Mouse (Mus musculus) urinary bladder, postnatal 14 days (tissue): ENCODE results near the gene Ryr3.
A peak's percentile ranks its signal among the peaks of the same experiment; 100 is the strongest.

Experiments used
- DNase-seq: peaks from one replicate; pipeline ENCODE4 v3.0.0; 2021; ENCODE audit warnings: low spot score

Ryr3 gene

DNA sequence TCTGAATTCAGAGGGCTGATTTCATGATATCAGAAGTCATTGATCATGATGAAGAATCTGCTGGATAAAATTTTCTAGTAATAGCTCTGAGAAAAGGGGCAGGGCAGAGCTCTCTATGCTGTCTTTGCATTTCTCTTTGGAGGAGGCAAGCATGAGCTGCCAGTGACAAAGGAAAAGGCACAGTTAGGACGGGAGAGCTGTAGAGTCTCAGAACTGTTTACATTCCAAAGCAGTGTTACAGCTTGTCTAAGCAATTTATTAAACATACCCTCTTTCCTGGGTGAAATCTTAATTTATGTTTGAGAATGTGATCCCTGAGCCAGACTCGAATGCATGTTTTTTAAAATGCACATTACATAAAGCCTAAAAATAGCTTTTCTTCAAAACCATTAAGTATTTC lies 435.3 kb downstream of the Ryr3 start:
- DNase-seq = no peak

DNA sequence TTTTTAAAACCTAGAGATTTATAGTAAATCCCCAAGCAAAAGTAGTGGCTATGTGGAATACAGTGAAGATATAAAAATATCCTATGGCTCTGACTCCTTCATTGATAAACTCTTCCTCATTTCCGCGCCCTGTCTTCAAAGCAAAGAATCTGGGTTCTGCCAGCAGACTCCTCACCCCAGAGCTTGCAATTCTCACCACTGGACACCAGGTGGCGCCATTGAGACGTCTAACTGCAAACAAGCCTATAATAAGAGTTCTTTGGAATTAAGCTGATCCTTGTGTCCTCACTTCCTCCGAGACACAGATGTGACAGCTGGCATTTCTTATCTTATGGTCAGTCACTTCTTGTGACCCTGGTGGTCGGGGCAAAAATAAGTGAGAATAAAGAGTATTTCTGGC lies 442.1 kb downstream of the Ryr3 start:
- DNase-seq = peak; percentile 59

DNA sequence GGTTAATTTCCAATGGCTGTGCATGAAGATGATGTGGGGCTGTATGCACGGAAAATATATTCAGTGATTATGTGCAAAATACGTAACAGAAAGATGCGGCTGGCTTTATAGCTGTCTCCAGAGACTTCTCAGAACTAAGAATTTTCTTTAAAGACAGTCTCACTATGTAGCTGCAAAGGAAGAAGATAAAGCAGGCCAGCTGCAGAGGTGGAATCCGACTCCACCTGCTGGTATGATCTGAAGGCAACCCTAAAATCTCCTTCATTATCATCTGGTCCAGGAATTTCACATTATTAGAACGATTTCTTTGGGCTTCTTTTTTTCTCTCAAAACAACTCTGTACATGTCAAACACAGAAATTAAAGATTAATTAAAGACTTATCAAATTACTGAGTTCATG lies 449.2 kb downstream of the Ryr3 start:
- no peak for DNase-seq

DNA sequence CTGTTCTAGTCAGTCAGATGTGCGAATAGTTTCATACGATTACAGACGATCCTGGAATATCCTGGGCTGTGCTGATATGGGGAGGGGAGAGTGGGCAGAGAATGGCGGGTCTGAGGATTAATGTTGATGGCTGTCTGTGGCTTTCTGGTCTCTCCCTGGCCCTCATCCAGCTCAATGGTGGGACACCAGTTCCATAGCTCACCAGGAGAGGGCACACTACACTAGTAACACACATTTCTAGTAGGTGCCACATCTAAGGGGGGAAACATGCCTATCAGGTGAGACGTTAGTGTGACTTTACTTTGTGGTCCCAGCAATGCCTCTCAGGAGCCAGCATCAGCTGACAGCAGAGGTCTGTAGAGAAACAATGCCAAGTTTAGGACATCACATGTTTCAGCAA lies 451.9 kb downstream of the Ryr3 start:
- peak; percentile 15 for DNase-seq

DNA sequence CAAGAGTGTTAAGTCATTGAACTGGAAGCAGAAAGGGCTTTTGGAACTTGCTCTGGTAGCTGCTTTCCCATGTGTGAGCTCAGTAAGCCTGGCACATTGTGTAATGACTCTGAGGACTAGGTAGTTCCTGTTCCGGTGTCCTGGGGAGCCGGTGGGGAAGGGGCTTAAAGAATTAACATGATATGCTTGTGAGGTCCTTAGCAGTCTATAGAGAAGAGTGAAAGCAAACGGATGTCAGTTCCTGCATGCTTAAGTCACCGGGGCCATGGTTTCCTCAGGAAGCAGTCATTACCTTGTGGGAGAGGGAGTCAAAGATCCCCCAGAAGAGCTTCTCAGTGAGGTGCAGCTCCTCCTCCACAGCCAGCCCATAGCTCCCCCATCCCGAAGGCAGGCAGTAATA lies 452.6 kb downstream of the Ryr3 start:
- DNase-seq = no peak

DNA sequence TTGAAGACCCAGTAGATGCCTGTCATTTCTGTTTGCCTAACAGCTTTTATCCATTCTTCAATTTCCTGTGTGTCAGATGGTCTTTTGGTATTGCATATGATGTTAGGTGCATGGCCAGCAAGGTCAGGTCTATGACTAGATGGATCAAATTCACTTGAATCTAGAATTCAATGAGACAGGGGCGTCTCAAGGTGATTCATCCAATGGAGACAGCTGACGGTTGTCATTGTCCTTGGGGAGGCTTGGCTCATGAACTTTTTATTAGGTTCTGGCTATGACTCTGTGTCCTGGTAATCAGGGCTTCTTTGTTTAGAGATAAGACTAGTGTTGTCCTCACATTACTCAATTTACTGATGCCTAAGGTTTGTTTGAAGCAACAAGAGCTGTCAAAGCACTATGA lies 454.9 kb downstream of the Ryr3 start:
- DNase-seq = no peak

DNA sequence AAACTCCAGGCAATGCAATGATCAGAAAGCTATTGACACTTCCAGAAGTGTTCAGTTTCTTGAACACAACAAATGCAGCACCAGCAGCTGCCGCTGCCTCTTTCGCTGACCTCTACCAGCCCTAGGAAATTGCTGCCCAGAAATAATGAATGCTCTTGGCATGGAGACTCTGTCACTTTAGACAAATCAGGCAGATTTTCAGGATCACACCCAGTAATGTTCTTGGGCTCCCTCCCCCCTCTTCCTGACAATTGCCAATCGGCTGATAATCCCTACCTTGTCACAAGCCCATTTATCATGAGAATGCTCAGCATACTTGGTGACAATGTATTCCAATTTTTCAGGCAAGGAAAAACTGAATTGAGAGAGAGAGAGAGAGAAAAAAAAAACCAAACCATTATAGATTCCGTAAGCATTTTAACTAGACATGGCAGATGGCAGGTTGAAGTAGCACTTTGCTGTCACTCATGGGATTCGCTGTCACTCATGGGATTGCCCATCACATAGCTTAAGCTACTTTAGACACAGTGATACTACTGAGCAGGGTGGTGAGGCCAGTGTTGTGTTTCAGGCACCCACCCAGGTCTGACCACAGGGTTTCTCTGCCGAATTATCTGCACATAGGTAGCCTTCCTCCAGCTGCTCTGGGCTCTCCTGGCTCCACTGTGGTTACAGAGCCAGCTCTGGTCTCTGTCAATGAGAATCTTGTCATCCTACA lies 455.5 kb downstream of the Ryr3 start:
- DNase-seq = no peak

DNA sequence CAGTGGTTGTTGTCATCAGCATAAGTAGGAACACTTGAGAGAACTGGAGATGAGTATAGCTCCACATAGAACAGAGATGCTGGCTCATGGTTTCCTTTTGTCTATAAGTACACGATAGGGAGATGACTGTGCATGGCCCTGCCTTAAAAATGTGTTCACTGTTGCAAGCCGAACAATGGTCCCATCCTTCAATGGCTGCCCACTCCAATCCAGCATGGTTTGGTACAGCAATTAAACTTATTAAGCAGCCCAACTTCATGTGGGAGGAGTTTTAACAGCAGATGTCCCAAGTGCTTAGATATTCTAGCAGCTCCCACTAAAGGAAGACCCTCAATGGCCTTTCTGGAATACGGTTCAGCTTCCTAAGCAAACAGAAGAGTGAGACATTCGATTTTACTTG lies 456.2 kb downstream of the Ryr3 start:
- no peak for DNase-seq

DNA sequence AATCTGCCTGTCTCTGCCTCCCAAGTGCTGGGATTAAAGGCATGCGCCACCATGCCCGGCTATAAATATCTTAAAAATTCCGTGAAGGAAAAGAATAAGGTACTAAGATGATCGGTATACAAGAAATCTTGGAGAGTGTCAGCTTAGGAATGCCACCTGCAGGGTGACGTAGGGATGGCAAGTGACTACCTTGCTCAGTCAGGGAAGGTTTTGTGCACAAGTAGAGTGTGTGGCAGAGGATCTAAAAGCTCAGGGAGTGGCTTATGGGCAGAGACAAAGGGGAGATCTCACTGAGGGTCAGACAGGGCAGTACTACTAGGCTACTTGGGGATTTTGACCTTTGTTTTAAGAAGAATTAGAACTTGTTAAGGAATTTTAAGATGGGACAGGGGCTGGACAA lies 457.2 kb downstream of the Ryr3 start:
- no peak for DNase-seq

DNA sequence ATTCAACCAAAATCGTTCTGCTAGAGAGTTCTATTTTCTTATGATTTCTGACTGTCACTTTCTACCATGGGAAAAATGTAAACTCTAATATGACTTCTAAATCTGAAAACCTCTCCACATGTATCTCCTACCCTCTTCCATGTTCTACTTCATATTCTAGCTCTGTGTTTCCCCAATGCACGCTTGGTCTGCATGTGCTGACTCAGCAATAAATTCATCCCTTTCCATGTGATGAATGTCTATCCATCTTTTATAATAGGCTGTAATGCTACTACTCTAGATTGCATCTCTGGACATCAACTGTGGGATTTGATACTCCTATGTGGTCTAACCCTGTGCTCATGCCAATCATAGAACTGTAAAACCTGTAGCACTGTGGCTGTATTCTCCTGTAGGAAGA lies 458.2 kb downstream of the Ryr3 start:
- no peak for DNase-seq

DNA sequence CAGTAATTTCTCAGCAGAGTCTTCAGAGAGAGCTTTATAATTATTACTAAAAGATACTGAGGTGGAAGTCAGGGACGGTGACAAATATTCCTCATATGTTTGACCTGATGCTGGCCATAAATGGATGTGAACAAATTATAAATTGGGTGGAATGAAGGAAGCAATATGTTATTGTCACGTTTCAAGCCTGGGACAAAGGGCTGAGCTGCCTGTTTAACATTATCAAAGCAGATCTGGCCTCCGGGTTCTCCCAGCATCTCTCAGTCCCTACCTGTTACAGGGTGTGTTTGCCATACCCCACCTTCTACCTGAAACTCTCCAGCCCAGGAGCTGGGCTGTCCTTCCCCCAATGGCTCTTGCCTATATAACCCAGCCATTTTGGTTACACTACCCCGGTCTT lies 463.6 kb downstream of the Ryr3 start:
- no peak for DNase-seq

DNA sequence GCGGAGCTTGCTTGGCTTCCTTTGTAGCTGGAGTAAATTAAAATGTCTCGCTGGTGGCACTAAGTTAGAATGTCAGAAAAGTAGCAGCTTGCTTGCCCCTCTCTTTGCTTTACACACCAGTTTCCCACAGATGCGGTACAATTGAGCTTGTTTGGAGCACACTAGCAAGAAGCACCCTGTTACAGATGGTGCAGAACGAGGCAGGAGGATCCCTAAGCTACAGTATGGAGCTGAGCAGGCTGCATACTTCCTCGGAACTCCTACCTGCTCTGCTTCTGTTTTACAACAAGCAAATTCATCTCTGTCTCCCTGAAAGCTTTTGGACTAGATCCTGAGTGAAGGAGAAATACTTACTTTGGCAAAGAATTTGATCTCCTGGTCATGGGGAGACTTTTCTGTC lies 465.5 kb downstream of the Ryr3 start:
- DNase-seq = no peak

DNA sequence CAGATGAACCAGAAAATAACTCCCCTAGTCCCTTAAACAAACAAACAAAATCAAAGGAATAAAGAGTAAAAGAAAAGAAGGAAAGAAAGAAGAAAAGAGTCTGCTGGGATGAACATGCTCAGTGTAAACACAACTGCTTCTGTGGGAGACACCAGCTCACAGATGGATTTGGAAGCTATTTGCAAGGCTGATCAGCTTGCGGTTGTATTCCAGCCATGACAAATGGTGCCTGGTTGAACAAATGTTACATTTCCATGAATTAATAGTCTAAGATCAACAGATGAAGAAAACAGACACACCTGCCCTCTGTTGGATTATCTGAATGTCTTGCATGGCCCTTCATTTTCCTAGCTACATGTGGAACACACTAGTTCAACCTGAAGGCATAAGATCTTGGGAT lies 468.4 kb downstream of the Ryr3 start:
- DNase-seq = no peak

DNA sequence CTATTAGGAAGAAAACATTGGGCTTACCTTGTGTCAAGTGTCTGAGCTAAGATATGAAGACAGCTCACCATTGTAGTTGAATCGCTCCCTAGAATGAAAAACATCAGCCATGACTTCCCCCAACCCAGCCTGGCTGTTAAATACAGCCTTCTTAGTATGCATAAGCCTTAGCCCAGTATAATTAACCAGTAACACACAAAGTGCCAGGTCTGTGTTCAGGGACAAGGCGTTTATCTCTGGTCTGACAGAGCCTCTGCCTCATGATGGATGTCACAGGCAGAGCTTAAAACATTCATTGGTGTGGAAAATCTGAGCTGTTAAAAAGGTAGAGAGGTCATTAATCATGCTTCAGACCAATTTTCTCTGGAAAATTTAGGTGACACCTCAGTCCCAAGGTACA lies 484.0 kb downstream of the Ryr3 start:
- DNase-seq = no peak

DNA sequence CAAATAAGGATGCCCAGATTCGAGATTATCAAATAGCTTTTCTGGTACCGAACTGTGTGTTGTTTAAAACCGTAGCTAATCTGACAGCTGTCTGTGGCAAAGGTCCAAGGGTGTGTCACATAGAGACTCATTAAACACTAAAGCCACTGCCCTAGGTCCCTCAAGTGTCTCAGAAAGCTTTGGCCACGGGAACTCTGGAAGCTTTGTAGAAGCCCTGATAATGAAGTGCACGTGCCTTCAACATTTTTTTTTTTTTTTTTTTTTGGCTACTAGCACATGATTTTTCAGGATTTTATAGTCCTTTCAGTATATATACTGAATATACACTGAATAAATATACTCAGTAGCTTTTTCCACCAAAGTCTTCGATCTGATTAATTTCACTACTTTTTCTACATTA lies 489.1 kb downstream of the Ryr3 start:
- no peak for DNase-seq

DNA sequence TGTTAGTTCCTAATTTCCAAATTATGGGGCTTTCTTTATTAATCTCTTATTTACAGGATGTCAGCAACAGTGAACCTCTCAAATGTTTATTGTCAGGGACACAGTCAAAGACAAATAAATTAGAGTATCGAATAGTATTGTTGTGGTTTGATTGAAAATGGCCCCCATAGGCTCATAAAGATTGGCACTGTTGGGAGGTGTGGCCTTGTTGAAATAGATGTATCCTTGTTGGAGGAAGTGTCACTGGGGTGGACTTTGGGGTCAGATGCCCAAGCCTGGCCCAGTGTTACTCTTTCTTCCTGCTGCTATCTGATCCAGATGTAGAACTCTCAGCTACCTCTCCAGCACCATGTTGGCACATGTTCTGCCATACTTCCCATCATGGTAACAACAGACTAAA lies 495.7 kb downstream of the Ryr3 start:
- DNase-seq = no peak

DNA sequence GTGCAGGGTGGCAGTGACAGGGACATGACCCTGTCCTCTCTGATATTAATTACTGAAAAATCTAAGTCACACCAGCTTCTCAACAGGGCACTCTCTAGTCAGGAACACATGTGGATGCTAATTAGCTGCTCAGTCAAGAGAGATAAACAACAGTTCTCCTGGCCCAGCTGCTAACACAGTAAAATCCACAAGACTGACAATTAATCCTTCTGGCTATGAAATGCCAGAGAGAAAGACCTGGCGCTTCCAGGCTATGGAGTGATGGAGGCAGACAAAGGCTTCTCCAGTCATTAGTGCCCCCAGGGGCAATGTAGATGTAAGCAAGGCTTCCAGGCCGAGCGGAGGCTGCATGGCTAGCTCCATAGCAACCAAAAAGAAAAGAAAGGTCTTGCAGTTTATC lies 496.2 kb downstream of the Ryr3 start:
- no peak for DNase-seq

DNA sequence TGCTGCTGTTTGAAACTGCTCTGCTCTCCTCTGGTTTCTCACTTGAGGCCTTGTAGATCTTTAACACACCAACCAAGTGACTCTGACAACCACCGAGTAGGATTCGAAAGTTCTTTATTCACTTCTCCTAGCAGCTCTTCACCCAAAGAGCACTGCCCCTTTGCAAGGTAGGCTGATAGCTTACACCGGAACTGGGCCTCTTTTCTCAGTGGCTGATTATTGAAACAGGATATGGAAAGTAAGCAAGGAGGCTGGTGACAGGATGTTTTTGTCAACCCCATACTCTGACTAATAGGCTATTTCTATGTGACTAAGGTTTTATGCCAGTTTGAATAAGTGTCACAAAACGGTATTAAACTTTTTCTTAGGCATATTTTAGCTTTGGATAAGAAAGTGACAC lies 502.2 kb downstream of the Ryr3 start:
- DNase-seq = no peak

DNA sequence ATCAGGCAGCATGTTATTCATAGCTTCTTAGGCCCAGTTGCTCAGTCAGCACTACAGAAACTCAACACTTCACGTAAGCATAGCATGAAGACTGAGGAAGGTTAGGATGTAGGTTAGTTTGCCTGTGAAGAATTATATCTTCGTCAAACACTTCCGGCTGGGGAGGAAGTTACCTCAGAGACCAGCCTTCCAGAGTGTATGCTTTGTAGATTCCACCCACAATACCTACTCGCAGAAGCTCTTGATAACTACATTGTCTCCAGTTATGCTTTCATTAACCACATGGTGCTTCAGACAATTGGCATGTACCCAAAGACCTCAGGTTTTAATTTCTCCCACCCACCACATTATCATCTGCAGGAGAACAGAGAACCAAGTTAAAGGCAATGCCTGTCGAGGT lies 535.1 kb downstream of the Ryr3 start:
- DNase-seq = no peak

DNA sequence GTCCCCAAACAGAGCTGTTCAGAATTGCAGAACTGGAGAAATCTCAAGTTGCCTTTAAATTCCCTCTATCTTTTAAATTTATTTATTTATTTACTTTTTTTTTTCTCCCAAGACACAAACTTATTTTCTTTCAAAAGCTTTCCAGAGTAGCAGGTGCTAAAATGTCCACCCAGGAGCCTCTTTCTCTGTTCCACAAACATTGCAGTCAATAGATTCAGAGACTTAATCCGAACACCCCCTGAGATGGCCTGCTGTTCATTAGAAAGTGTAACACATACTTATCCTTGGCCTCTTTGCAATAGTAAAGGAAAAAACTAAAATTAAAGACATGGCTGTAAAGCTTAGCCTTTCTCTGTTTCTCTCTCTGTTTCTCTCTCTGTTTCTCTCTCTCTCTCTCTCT lies 539.6 kb downstream of the Ryr3 start:
- DNase-seq = no peak

DNA sequence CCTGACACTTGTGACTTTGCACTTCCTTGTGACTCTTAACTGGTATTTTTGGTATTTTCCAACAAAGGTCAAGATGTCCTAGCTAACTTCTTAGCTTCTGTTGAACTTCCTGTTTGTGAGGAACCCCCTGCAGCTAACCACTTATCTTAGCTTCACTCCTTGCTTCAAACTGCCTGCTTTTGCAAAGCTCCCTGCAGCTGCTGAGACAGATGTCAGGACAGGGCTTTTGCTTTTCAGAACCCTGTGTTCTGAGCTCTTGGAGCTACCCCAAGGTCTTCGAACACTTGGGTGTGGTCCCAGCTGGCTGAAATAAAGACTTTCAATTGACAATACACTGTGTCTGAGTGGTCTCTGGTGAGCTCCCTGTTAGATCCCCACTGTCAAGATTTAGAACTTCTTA lies 540.2 kb downstream of the Ryr3 start:
- no peak for DNase-seq

DNA sequence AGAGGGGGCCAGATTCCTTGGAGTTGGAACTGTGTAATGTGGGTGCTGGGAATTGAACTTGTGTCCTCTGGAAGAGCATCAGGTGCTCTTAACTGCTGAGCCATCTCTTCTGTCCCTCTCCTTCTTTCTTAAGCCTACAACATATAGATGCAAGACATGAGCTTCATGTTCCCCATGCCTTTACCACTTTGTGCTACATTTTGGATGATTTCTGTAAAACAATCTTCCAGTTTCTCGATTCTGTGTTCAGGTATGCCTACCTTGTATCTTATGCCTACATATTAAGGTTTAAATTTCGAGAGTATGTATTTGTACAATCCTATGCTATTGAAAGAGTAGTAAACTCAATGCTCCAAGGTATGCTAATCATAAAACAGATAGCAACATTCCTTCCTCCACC lies 540.7 kb downstream of the Ryr3 start:
- DNase-seq = no peak

DNA sequence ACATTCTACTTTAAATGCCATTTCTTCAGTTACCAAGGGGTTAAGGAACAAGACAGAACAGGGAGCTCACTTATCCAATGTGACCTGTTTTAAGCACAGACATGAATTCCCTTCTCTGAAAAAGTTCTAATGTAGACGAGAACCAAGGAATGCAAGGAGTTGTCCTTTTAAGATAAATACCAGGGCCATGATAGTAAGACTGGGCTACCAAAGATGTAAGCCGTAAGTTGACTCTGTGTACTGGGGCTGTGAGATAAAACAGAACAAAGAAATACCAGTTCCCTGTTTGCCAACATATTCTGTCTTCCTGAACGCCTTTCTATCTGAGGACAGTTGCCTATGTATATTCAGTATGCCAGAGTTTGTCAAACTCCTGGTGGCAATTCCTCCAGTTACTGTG lies 547.4 kb downstream of the Ryr3 start:
- no peak for DNase-seq

DNA sequence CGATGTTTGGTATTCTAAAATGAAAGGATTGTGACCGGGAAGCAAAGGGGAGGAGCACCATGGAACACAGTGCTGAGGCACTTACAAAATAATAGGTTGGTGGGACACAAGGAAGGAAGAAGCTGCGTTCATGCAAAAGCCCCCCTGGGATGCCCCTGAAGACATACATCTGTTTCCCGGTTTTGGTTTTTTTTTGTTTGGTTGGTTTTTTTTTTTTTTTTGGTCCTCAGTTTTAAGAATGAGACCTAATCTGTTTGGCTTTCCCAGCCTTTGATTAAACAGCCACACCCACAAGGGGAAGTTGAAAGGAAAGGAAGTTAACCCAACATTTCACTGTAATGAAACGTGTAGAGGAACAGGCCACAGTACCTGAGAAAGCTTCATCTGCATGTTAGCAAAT lies 560.8 kb downstream of the Ryr3 start:
- no peak for DNase-seq

DNA sequence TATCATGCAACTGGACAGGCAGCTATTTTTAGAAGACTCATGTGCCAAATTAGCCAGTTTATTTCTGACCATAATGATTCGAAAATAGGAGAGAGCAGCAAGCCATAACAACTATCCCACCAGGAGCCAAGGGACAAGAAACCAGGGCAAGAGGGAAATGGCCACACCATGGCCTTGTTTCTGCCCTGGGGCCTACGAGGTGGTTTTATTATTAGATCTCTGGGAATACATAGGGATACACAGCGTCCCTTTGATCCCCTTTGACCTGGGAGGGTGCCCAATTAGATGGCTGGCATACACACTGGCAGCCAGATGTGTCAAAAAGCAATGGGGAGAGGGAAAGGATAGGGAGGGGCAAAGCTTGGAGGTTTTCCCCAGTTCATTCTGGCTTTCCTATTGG lies 563.1 kb downstream of the Ryr3 start:
- DNase-seq = no peak
